Mouse (Mus musculus) liver, embryonic 14.5 days (tissue): ENCODE data around the gene Eps8. TPM values are rescaled to one million over a fixed set of nuclear protein-coding genes. Genes with fewer than 3 reads are reported as not detected.
A peak's percentile ranks its signal among the peaks of the same experiment; 100 is the strongest.

ENCODE experiments used
- ATAC-seq: fragments of 200-750 bp; cut with Nextera tagmentation; 2 replicates; pipeline ENCODE4 v1.8.0; 2017; ENCODE audit warnings: moderate number of reproducible peaks, mild to moderate bottlenecking, moderate library complexity; ENCODE audit not compliant: insufficient read depth
- DNase-seq, 3 experiments: peaks; one replicate each; pipeline ENCODE4 v3.0.0-alpha.2; 2012 to 2013; ENCODE audit warnings: low read depth in 3 of 3, low spot score in 3 of 3
- H3K27ac ChIP-seq: fragments of 300-500 bp; sonication (generic); 2 replicates; pipeline ENCODE4 v1.5.1; 2014; ENCODE audit warnings: moderate library complexity, mild to moderate bottlenecking, control low read depth, inconsistent platforms
- H3K27me3 ChIP-seq: fragments of 300-500 bp; sonication (generic); 2 replicates; pipeline ENCODE4 v1.6.1; 2014; ENCODE audit warnings: mild to moderate bottlenecking, low read length, moderate library complexity; ENCODE audit not compliant: control insufficient read depth, insufficient read depth
- H3K36me3 ChIP-seq: fragments of 300-500 bp; sonication (generic); replicated peaks from 2 replicates; pipeline ENCODE4 v1.6.1; 2014; ENCODE audit warnings: low read depth; ENCODE audit not compliant: control insufficient read depth, insufficient read depth
- H3K4me1 ChIP-seq, 2 experiments: fragments of 200-500 bp in 1 of 2; fragments of 300-500 bp in 1 of 2; sonication (generic) in 1 of 2; replicated peaks; 2 replicates each; pipeline ENCODE4 v1.6.1; 2012 to 2014; ENCODE audit warnings: antibody characterized with exemption in 1 of 2, inconsistent platforms in 1 of 2, low read length in 1 of 2; ENCODE audit not compliant: control insufficient read depth in 2 of 2, insufficient read depth in 2 of 2
- H3K4me2 ChIP-seq: fragments of 300-500 bp; sonication (generic); 2 replicates; pipeline ENCODE4 v1.6.1; 2014; ENCODE audit warnings: low read depth, mild to moderate bottlenecking, control low read depth, moderate library complexity
- H3K4me3 ChIP-seq, 2 experiments: fragments of 200-500 bp in 1 of 2; fragments of 300-500 bp in 1 of 2; sonication (generic) in 1 of 2; 2 replicates each; pipeline ENCODE4 v1.5.1; 2012 to 2014; ENCODE audit warnings: low read depth in 2 of 2, low read length in 2 of 2, mild to moderate bottlenecking in 2 of 2, control low read depth in 1 of 2, inconsistent platforms in 1 of 2, moderate library complexity in 1 of 2; ENCODE audit not compliant: insufficient read depth in 1 of 2
- H3K9ac ChIP-seq: fragments of 300-500 bp; sonication (generic); replicated peaks from 2 replicates; pipeline ENCODE4 v1.6.1; 2014; ENCODE audit warnings: mild to moderate bottlenecking, control low read depth, moderate library complexity
- H3K9me3 ChIP-seq: fragments of 300-500 bp; sonication (generic); 2 replicates; pipeline ENCODE4 v1.6.1; 2016; ENCODE audit warnings: low read length, mixed read lengths; ENCODE audit not compliant: control insufficient read depth
- CTCF ChIP-seq: IDR thresholded peaks from 2 replicates; pipeline ENCODE4 v1.5.1; 2016; ENCODE audit warnings: antibody characterized with exemption, low read depth, control low read depth
- EP300 ChIP-seq: IDR thresholded peaks from 2 replicates; pipeline ENCODE4 v1.6.1; 2016; ENCODE audit warnings: antibody characterized with exemption, low read depth
- WGBS: fragments of 180-500 bp; shearing (Covaris S2); extraction: QIAGEN DNeasy Blood & Tissue Kit; methylation state at CpG from one replicate; pipeline ENCODE4 v1.1.7; 2014; ENCODE audit not compliant: insufficient replicate concordance; 5-methylcytosine and 5-hydroxymethylcytosine counted together
- polyA plus RNA-seq, 2 experiments: library from polyadenylated mRNA; depleted of rRNA in 1 of 2; stranded (reverse) in 1 of 2; unstranded in 1 of 2; fragments of >200 nt; fragmentation: Nextera tagmentation in 1 of 2; extraction: Ambion mirVana in 1 of 2; gene quantifications; 2 replicates each; pipeline versions ENCODE4 v1.2.1 to v1.2.3; 2012 to 2014

Eps8 gene
- polyA plus RNA-seq, 2 experiments, result 0.42 to 1.4 TPM

- H3K27me3 ChIP-seq, result no peaks in the 10 kb centered on the region
- WGBS, result 77% methylated on average over 9 of the region's 9 CpGs
- TF ChIP-seq CTCF, result no peak
- TF ChIP-seq EP300, result no peak
- H3K4me3 ChIP-seq, result no peak overlapping the region
- no peaks in the 10 kb centered on the region for H3K36me3 ChIP-seq
- H3K4me2 ChIP-seq, result no peak overlapping the region
- H3K4me1 ChIP-seq, result no peaks in the 10 kb centered on the region
- H3K9me3 ChIP-seq, result no peaks in the 10 kb centered on the region
- ATAC-seq, result no peak
- no peak for DNase-seq
- no peak overlapping the region for H3K9ac ChIP-seq
- H3K27ac ChIP-seq, result no peak overlapping the region
Measured at GRCm38 (mm10) chr6:137472129-137472528, 182.5 kb downstream of the Eps8 start.

- Histone ChIP-seq H3K36me3 (no peaks in the 10 kb centered on the region), H3K27ac (no peak overlapping the region), H3K4me2 (no peak overlapping the region), H3K9me3 (no peaks in the 10 kb centered on the region), H3K9ac (no peak overlapping the region), H3K4me1 (no peaks in the 10 kb centered on the region), H3K27me3 (no peaks in the 10 kb centered on the region), H3K4me3 (no peak overlapping the region)
- DNase-seq, result no peak
- 68% methylated on average over 11 of the region's 11 CpGs for WGBS
- TF ChIP-seq CTCF (no peak), EP300 (no peak)
- ATAC-seq, result no peak
Measured at GRCm38 (mm10) chr6:137470901-137471598, 183.6 kb downstream of the Eps8 start.

GRCm38 (mm10) chr6:137469541-137469940 lies 185.1 kb downstream of the Eps8 start:
- H3K9ac ChIP-seq, result no peak overlapping the region
- TF ChIP-seq CTCF, result 0 out of 2 replicates have a peak, but pooled peaks have one; percentile 25
- TF ChIP-seq EP300, result no peak
- 78% methylated on average over 4 of the region's 4 CpGs for whole genome bisulfite sequencing

GRCm38 (mm10) chr6:137467696-137468095 lies 187.0 kb downstream of the Eps8 start:
- Histone ChIP-seq H3K4me1 (no peaks in the 10 kb centered on the region), H3K9ac (no peak overlapping the region), H3K27me3 (no peaks in the 10 kb centered on the region), H3K4me2 (no peak overlapping the region), H3K27ac (no peak overlapping the region), H3K36me3 (no peaks in the 10 kb centered on the region), H3K9me3 (no peaks in the 10 kb centered on the region), H3K4me3 (no peak overlapping the region)
- ATAC-seq (no peak), DNase-seq (no peak)
- 74% methylated on average over 3 of the region's 3 CpGs for WGBS
- no peak for TF ChIP-seq EP300
- TF ChIP-seq CTCF, result no peak

More at GRCm38 (mm10) chr6:137469541-137469940, 185.1 kb downstream of the Eps8 start:
- Histone ChIP-seq H3K27ac (no peak overlapping the region), H3K4me3 (no peak overlapping the region), H3K27me3 (no peaks in the 10 kb centered on the region), H3K4me1 (no peaks in the 10 kb centered on the region), H3K9me3 (no peaks in the 10 kb centered on the region), H3K4me2 (no peak overlapping the region), H3K36me3 (no peaks in the 10 kb centered on the region)
- no peak for DNase-seq
- ATAC-seq, result no peak

GRCm38 (mm10) chr6:137466256-137466655 lies 188.4 kb downstream of the Eps8 start:
- no peaks in the 10 kb centered on the region for H3K9me3 ChIP-seq
- H3K4me2 ChIP-seq, result no peak overlapping the region
- H3K4me1 ChIP-seq, result no peaks in the 10 kb centered on the region
- H3K9ac ChIP-seq, result no peak overlapping the region
- DNase-seq (no peak), ATAC-seq (no peak)
- H3K4me3 ChIP-seq, result no peak overlapping the region
- H3K27me3 ChIP-seq, result no peaks in the 10 kb centered on the region
- TF ChIP-seq CTCF (no peak), EP300 (no peak)
- 58% methylated on average over 2 of the region's 2 CpGs for WGBS
- H3K36me3 ChIP-seq, result no peaks in the 10 kb centered on the region
- no peak overlapping the region for H3K27ac ChIP-seq
